Mouse (Mus musculus): Measurements from ENCODE around the gene Traf3ip1. TPM values are rescaled to one million over a fixed set of nuclear protein-coding genes. Genes with fewer than 3 reads are reported as not detected.

The Traf3ip1 gene
- polyA plus RNA-seq, 1 experiment from 2014 or later = 1.8 TPM

Other genes with a start within 250 kb of the Traf3ip1 start
- gene Ube2f, start 244.3 kb upstream of the Traf3ip1 start, polyA plus RNA-seq (2015; fragmentation: Nextera tagmentation; extraction: Ambion mirVana) = 66.9 and 68.6 TPM in 2 replicates
- gene Scly, start 196.3 kb upstream of the Traf3ip1 start, polyA plus RNA-seq (2015; fragmentation: Nextera tagmentation; extraction: Ambion mirVana) = 27.5 and 31.2 TPM in 2 replicates
- 0.01 and 0.02 TPM in 2 replicates for gene Espnl, start 172.6 kb upstream of the Traf3ip1 start, polyA plus RNA-seq (2015; fragmentation: Nextera tagmentation; extraction: Ambion mirVana)
- 0.13 and 0.22 TPM in 2 replicates for gene Klhl30, start 143.6 kb upstream of the Traf3ip1 start, polyA plus RNA-seq (2015; fragmentation: Nextera tagmentation; extraction: Ambion mirVana)
- gene Erfe, start 128.2 kb upstream of the Traf3ip1 start, polyA plus RNA-seq (2015; fragmentation: Nextera tagmentation; extraction: Ambion mirVana) = 3.2 and 4.2 TPM in 2 replicates
- gene Ilkap, start 95.8 kb upstream of the Traf3ip1 start, polyA plus RNA-seq (2015; fragmentation: Nextera tagmentation; extraction: Ambion mirVana) = 67.7 and 69.9 TPM in 2 replicates
- 21.1 and 24.1 TPM in 2 replicates for gene Hes6, start 80.6 kb upstream of the Traf3ip1 start, polyA plus RNA-seq (2015; fragmentation: Nextera tagmentation; extraction: Ambion mirVana)
- gene Per2, start 35.3 kb upstream of the Traf3ip1 start, polyA plus RNA-seq (2015; fragmentation: Nextera tagmentation; extraction: Ambion mirVana) = 2.3 and 3.3 TPM in 2 replicates
- 10.2 and 13.4 TPM in 2 replicates for gene Asb1, start 45.9 kb downstream of the Traf3ip1 start, polyA plus RNA-seq (2015; fragmentation: Nextera tagmentation; extraction: Ambion mirVana)

Data from liver, embryonic 15.5 days (tissue).